Mouse (Mus musculus): Measurements from ENCODE around the gene Cfap43.
A peak's percentile ranks its signal among the peaks of the same experiment; 100 is the strongest.

Cfap43 gene

DNA sequence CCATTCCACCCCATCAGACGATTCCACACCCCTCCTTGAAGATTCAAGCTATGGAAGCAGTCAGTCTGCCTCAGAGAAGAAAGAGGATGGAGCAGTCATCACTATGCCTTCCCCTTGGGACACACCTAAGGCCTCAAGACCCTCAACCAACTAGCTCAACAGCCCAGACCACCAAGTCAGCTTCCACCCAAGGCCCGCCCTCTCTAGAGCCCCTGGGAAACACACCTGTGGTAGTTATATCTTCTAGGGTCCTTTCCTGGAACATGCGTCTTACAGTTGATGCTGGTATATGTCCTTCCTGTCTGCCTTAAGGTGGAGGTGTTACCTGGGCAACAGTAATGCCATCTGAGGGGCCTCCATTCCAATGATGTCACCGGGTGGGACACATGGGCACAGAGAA, 4.9 kb downstream of the Cfap43 start:
- DNase-seq: no peak

GRCm38 (mm10) chr19:47913344-47913743, 5.7 kb downstream of the Cfap43 start:
- no peak for DNase-seq

GRCm38 (mm10) chr19:47910751-47911150, 8.3 kb downstream of the Cfap43 start:
- no peak for DNase-seq

GRCm38 (mm10) chr19:47910117-47910618, 8.9 kb downstream of the Cfap43 start:
- DNase-seq: peak; percentile 41 to 51

GRCm38 (mm10) chr19:47909387-47910116, 9.5 kb downstream of the Cfap43 start:
- DNase-seq: peak; percentile 21 to 40

DNA sequence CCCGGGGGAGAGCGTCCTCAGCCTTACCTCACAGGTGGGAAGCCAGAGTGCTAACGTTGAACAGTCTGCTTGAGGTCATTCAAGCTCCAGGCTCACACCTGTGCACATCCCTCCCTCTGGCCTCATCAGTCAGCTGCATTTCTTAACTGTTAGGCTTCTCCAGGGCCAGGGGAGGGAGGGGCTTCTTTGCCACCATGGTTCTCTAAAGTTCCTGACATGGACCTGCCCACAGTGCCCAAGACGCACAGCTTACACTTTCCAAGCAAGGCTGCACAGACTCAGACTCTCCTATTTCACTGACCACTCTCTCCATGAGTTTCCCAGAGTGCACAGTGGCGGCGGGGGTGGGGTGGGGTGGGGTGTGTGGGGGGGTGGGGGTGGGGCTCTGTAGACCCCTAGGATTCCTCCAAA, 10.1 kb downstream of the Cfap43 start:
- peak; percentile 28 to 47 for DNase-seq

DNA sequence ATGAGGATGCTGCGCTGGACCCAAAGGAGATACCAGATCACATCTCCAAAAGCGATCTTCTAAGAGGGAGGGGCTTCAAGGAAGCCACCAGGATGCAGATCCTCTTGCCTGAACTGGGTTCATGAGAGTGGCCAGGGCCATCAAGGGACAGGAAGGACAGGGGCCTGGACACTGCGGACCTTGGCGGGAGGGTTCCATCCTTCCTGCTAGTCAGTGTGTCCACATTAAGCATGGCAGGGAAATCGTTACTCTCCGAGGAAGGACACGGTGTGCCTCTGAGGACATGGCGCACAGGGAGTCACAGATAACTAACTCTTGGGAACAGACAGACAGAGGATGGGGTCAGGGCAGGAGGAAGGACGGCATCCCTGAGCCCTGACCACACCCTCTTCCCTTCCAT, 11.5 kb downstream of the Cfap43 start:
- DNase-seq: no peak

- DNase-seq: no peak
Observed at GRCm38 (mm10) chr19:47905603-47906002, 13.5 kb downstream of the Cfap43 start.

DNA sequence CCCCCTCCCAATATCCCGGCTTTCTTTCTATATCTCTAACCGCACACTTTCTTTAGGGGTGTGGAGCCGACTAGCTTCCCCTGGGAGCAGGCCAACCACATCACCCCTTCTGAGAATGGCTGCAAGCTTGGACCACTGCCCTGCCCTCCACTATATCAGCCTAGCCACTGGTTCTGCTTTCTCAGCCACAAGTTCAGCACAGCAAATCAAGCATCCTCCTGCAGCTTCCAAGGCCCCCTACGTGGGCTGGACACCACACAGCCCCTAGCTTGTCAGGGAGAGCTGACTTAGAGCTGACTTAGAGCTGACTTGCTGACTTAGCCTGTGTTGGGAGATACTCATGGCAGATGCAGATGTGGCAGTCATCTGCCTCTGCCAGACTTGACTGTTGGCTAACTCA, 14.0 kb downstream of the Cfap43 start:
- no peak for DNase-seq

DNA sequence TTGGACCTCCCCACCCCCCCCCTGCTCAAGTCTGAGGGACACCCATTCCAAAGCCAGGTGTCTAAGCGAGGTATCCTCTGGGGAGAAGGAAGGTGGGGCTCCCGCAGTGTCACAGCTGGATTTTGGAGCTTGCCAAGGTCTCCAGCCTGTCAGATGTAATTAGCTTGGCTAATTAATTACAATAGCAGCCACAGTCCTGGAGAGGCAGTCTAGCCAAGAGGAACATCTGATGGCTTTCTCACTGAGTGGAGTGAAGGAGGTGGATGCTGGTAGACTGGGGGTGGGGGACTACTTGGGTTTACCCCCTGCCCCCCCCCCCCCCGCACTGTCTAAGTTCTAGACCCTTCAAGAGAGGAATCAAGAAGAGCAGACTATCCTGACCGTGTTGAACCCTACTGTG, 15.4 kb downstream of the Cfap43 start:
- no peak for DNase-seq

- no peak for DNase-seq
Observed at GRCm38 (mm10) chr19:47902316-47903201, 16.5 kb downstream of the Cfap43 start.

DNA sequence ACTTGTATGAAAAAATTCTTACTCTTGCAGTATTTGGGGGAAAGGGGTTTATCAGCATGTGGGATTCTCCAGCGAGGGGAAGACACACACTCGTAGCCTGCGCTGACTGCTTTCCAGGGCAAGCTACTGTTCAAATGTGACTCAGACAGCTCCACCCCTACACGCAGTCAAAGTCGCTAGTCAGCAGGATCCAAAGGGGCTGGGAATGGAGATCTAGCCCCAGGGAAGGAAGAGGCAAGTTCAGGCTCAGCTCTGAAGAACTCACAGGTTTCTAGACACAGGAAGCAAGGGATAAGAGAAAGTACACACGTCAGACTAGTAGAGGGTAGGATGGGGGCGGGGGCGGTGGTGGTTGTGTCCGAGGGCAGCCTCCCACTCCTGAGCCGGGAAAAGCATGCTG, 18.5 kb downstream of the Cfap43 start:
- DNase-seq: no peak

GRCm38 (mm10) chr19:47900012-47900411, 19.1 kb downstream of the Cfap43 start:
- no peak for DNase-seq

- no peak for DNase-seq
Observed at GRCm38 (mm10) chr19:47898472-47899079, 20.5 kb downstream of the Cfap43 start.

DNA sequence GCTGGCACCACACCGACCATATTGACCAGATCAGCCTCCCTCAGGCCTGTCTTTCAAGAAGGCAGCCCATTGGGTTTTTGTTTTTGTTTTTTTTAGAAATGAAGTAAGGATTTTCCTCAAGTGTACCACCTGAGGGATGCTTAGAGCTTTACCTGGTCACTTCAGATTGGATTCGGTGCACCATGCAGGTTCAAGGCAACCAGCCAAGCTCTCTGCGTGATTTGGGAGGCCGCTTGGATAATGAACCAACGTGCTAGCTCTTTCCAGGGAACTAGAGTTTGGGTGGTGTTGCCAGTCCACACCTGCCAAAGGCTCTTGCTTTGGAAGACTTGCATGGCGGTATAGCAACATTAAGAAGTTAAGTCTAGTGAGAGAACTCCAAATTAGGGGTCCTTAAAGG, 26.0 kb downstream of the Cfap43 start:
- DNase-seq: no peak

DNA sequence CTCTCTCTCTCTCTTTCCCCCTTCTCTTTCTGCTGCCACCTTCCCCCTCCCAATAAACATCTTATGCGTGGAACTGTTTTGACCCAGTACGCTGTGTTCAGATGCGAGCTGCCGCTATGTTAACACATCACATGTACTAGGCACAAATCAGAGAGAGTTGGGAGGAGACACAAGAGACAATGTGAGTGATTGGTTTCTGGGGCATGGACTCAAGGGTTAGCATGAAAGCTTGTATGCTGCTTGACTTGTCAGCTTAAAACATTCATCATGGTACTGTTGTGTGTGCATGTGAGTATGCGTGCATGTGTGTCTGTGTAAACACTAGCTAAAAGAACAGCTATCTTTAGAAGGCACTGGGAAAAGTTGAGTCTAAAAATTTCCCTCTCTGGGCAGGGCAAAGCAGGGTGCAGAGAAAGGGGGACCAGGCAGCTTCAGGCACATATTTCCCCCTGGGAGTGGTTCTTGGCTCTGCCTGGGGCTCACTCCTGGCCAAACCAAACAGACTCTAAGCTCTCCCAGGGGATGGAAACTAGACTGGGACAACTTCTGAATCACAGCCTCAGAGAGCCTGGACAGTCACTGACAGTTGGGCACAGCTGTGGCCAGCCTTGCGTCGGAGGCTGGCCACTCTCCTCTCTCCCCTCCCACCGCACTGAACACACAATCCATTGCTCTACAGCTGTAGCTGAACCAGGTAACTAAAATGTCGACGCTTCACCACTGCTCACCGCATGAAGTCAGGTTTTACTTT, 27.4 kb downstream of the Cfap43 start:
- no peak for DNase-seq

DNA sequence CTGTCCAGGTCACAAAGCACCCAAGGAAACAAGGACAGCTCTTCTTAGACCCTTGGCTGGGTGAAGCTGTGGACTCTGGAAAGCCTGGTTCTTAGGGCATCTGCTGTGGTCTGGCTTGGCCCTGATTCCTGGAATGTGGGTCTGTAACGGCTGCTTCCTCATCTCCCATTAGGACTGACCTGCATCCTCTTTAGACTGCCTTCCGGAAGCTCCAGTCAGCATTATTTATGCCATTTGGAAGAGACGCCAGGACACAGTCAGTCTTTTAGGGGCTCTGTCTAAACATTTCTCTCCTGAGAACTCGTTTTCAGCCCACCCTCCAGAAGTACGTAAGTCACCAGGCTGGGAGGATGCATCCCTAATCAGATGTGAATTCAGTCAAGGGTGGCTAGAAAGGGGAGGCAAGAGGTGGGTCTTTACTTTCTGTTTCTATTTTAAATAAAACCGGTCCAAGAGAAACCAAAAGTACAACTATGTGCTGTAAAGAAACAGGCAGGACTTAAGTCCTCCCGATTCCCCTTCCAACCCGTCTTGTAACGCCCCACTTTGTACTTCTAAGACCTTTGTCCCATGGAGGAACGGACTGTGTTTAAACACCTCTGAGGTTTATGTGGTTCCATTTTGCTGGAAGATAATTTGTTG, 28.5 kb downstream of the Cfap43 start:
- no peak for DNase-seq

DNA sequence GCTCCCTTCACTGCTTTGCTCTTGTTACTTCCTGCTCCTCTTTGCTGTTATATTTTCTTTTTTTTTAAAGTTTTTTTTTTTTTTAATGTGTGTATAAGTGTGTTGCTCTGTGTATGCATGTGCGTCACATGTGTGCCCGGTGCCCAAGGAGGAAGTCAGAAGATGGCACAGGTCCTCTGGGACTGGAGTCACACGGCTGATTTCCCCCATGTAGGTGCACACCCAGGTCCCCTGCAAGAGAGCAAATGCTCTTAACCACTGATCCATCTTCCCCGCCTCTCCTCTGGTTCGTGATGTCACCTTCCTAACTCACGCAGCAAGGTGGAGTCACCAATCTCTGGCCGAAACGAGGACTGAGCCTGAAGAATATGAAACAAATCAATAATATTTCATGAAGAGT, 31.1 kb downstream of the Cfap43 start:
- peak in 1 of 2 experiments; percentile 16 for DNase-seq

GRCm38 (mm10) chr19:47887417-47887816, 31.7 kb downstream of the Cfap43 start:
- peak; percentile 57 to 72 for DNase-seq

GRCm38 (mm10) chr19:47886617-47887016, 32.5 kb downstream of the Cfap43 start:
- DNase-seq: no peak

DNA sequence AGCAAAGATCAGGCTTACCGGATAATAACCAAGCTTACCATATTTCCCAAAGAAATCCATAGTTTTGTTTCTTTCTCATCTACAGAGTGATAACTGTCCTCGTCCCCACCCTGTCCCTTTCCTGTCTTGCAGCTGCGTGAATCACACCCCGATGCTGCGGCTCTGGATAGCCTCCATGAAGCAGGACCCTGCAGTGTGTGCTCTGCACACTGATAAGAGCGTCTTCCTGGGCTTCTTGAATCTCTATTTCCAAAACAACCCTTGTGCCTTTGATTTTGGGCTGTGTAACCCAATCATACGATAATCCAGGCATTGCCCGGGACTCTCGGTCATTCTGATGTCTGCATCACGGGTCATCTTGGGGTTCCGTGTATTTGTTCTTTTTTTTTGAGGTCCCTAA, 33.2 kb downstream of the Cfap43 start:
- no peak for DNase-seq

- DNase-seq: no peak
Observed at GRCm38 (mm10) chr19:47885191-47885743, 33.8 kb downstream of the Cfap43 start.
